Mouse (Mus musculus) forebrain, embryonic 15.5 days (tissue): ENCODE data around the gene Ctu2. TPM values are rescaled to one million over a fixed set of nuclear protein-coding genes. Genes with fewer than 3 reads are reported as not detected.

ENCODE experiments used
- ATAC-seq: fragments of 200-750 bp; cut with Nextera tagmentation; replicated peaks from 2 replicates; pipeline ENCODE4 v1.8.0; 2017; ENCODE audit warnings: mild to moderate bottlenecking, moderate TSS enrichment, moderate library complexity
- H3K27ac ChIP-seq: fragments of 300-500 bp; sonication (generic); replicated peaks from 2 replicates; pipeline ENCODE4 v1.5.1; 2015; ENCODE audit warnings: mild to moderate bottlenecking, inconsistent platforms
- H3K27me3 ChIP-seq: fragments of 300-500 bp; sonication (generic); 2 replicates; pipeline ENCODE4 v1.6.1; 2015; ENCODE audit warnings: inconsistent platforms
- H3K36me3 ChIP-seq: fragments of 300-500 bp; sonication (generic); 2 replicates; pipeline ENCODE4 v1.6.1; 2015; ENCODE audit warnings: mild to moderate bottlenecking, inconsistent platforms
- H3K4me1 ChIP-seq: fragments of 300-500 bp; sonication (generic); 2 replicates; pipeline ENCODE4 v1.6.1; 2015; ENCODE audit warnings: inconsistent platforms
- H3K4me2 ChIP-seq: fragments of 300-500 bp; sonication (generic); replicated peaks from 2 replicates; pipeline ENCODE4 v1.6.1; 2015; ENCODE audit warnings: mild to moderate bottlenecking, inconsistent platforms
- H3K4me3 ChIP-seq: fragments of 300-500 bp; sonication (generic); 2 replicates; pipeline ENCODE4 v1.5.1; 2015; ENCODE audit warnings: mild to moderate bottlenecking, inconsistent platforms
- H3K9ac ChIP-seq: fragments of 300-500 bp; sonication (generic); replicated peaks from 2 replicates; pipeline ENCODE4 v1.6.1; 2015; ENCODE audit warnings: mild to moderate bottlenecking, inconsistent platforms
- H3K9me3 ChIP-seq: fragments of 300-500 bp; sonication (generic); 2 replicates; pipeline ENCODE4 v1.6.1; 2016; ENCODE audit warnings: inconsistent platforms
- WGBS: fragments of 180-500 bp; shearing (Covaris S2); methylation state at CpG from one replicate; pipeline ENCODE4 v1.1.7; 2015; ENCODE audit warnings: mixed read lengths; 5-methylcytosine and 5-hydroxymethylcytosine counted together
- polyA plus RNA-seq: library from polyadenylated mRNA; unstranded; fragments of >200 nt; fragmentation: Nextera tagmentation; extraction: Ambion mirVana; gene quantifications from 2 replicates; pipeline ENCODE4 v1.2.1, GENCODE M21; 2015

The Ctu2 gene
- polyA plus RNA-seq: 79.0 and 84.4 TPM in 2 replicates

DNA sequence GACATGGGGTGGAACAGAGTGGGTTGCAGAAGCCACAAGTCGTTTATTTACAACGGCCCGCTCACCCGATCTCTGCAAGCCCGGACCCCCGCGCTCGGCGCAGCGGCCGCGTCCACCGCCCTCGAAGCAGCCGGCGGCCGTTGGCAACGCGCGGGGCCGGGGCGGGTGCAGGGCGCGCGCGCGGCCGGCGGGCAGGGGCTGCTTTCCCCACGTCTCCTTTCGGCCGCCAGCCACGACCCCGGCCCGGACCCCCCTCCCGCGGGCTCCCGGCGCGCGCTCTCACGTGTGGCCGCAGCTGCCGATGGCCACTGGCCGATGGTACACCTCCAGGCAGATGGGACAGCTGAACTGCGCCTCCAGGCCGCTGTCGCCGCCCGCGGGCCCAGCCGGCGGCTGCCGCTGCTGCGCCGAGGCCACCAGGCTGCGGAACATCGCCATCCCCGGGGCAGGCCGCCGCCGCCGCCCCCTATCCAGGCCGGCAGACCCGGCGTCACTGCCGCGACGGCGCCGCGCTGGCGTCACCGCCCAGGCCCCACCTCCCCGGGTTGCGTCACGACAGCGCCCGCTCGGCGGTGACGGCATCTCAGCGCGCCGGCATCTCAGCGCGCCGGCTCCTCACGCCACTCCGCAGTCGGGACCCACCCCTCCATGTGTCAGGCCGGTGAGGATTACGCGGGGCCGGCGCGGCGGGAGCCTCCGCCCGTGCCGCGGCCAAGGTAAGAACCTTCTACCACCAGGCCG is at the start of gene Ctu2, which contains the start of gene Rnf166:
TSS of gene Ctu2 (plus strand) at position 564 of the 741 bp plus-strand sequence.
TSS of gene Rnf166 (minus strand) at position 485 of the 741 bp plus-strand sequence.
- H3K27ac ChIP-seq: peak within 1 kb of the TSS; percentile 80
- no peaks in the 10 kb centered on the region for H3K9me3 ChIP-seq
- H3K9ac ChIP-seq: peak within 1 kb of the TSS; percentile 90
- peaks cover 25% of the 10 kb centered on the region for H3K36me3 ChIP-seq
- ATAC-seq: peak; percentile 94
- H3K4me2 ChIP-seq: peak within 1 kb of the TSS; percentile 86
- H3K4me1 ChIP-seq: peaks cover 23% of the 10 kb centered on the region
- H3K4me3 ChIP-seq: peak within 1 kb of the TSS; percentile 94
- H3K27me3 ChIP-seq: no peaks in the 10 kb centered on the region
- under 1% methylated on average over 93 of the region's 103 CpGs for WGBS

GRCm38 (mm10) chr8:122426145-122426544 is 49.8 kb upstream of the Ctu2 start:
- H3K27ac ChIP-seq: no peak overlapping the region
- WGBS: 83% methylated on average over 9 of the region's 9 CpGs
- no peak for ATAC-seq

GRCm38 (mm10) chr8:122427607-122428006 is 48.3 kb upstream of the Ctu2 start:
- Histone ChIP-seq H3K4me3 (no peak overlapping the region), H3K36me3 (no peaks in the 10 kb centered on the region), H3K9ac (no peak overlapping the region), H3K4me1 (peaks cover 6% of the 10 kb centered on the region), H3K9me3 (no peaks in the 10 kb centered on the region), H3K4me2 (no peak overlapping the region), H3K27me3 (no peaks in the 10 kb centered on the region), H3K27ac (no peak overlapping the region)
- WGBS: 89% methylated on average over 7 of the region's 7 CpGs
- ATAC-seq: no peak

More at GRCm38 (mm10) chr8:122426145-122426544, 49.8 kb upstream of the Ctu2 start:
- H3K4me3 ChIP-seq: no peak overlapping the region
- H3K4me1 ChIP-seq: no peaks in the 10 kb centered on the region
- no peak overlapping the region for H3K4me2 ChIP-seq
- no peaks in the 10 kb centered on the region for H3K27me3 ChIP-seq
- no peaks in the 10 kb centered on the region for H3K36me3 ChIP-seq
- no peak overlapping the region for H3K9ac ChIP-seq
- no peaks in the 10 kb centered on the region for H3K9me3 ChIP-seq

DNA sequence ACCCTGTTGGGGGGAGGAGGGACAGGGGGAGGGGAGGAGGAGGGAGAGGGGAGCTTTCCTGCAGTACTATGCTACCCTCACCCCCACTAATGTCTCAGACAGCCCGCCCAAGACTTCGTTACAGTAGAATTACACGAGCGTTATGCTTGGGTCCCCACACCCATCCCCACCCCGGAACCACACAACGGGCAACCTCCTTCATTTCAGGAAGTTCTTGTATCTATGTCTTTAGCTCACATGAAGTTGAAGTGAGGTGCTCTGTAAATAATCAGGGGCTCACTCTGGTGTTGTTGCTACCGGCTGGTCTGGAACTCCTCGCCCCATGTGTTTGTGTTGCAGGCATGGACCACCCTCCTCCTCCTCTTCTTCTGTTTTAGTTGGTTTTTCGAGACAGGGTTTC is 47.8 kb upstream of the Ctu2 start:
- no peak for ATAC-seq
- Histone ChIP-seq H3K4me1 (peaks cover 11% of the 10 kb centered on the region), H3K4me2 (no peak overlapping the region), H3K4me3 (no peak overlapping the region), H3K9me3 (no peaks in the 10 kb centered on the region), H3K9ac (no peak overlapping the region), H3K27me3 (no peaks in the 10 kb centered on the region), H3K36me3 (no peaks in the 10 kb centered on the region), H3K27ac (no peak overlapping the region)
- WGBS: 91% methylated on average over 9 of the region's 9 CpGs

DNA sequence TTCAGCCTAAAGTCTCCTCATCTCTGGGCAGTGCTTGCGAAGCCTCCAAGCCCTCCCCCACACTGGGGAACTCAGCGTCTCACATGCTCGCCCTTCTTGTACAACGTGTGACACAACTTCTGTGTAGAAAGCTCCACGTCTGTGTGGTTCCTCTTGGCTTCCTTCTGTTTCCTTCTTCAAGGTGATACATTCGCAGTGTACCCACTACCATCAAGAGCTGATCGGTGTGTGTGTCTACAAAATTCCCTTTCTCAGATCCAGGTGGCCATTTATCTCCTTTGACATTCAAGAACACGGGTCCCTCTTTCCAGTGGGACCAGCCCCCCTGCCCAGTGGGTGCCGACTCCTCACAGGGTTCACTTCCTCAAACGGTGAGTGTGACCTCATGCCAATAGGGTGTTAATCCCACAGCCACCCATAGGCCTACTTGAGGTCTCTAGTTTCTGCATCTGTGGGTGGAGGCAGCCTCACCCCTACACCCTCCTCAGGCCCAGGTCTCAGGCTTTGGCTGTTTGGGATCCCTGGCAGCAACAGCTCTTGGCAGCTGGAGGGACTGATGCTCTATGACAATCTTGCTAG is 45.8 kb upstream of the Ctu2 start:
- no peak overlapping the region for H3K9ac ChIP-seq
- WGBS: 86% methylated on average over 10 of the region's 10 CpGs
- no peak for ATAC-seq

GRCm38 (mm10) chr8:122430646-122431045 is 45.3 kb upstream of the Ctu2 start:
- WGBS: 85% methylated on average over 3 of the region's 3 CpGs
- Histone ChIP-seq H3K27me3 (no peaks in the 10 kb centered on the region), H3K36me3 (peaks cover 14% of the 10 kb centered on the region), H3K4me1 (peaks cover 11% of the 10 kb centered on the region), H3K4me3 (no peak overlapping the region), H3K27ac (no peak overlapping the region), H3K9ac (no peak overlapping the region), H3K4me2 (no peak overlapping the region), H3K9me3 (no peaks in the 10 kb centered on the region)
- ATAC-seq: no peak

More for the DNA sequence above, 45.8 kb upstream of the Ctu2 start:
- no peak overlapping the region for H3K27ac ChIP-seq
- peaks cover 9% of the 10 kb centered on the region for H3K36me3 ChIP-seq
- H3K27me3 ChIP-seq: no peaks in the 10 kb centered on the region
- no peak overlapping the region for H3K4me3 ChIP-seq
- peaks cover 11% of the 10 kb centered on the region for H3K4me1 ChIP-seq
- no peaks in the 10 kb centered on the region for H3K9me3 ChIP-seq
- H3K4me2 ChIP-seq: no peak overlapping the region

GRCm38 (mm10) chr8:122431694-122432442 is 44.1 kb upstream of the Ctu2 start:
- Histone ChIP-seq H3K36me3 (peaks cover 26% of the 10 kb centered on the region), H3K27ac (no peak overlapping the region), H3K9me3 (no peaks in the 10 kb centered on the region), H3K4me1 (peaks cover 11% of the 10 kb centered on the region), H3K4me2 (peak overlapping the region; percentile 57), H3K27me3 (no peaks in the 10 kb centered on the region), H3K4me3 (peak overlapping the region; percentile 35), H3K9ac (peak overlapping the region; percentile 18; the same call in 1 of the 2 replicates)
- 38% methylated on average over 18 of the region's 18 CpGs for WGBS
- ATAC-seq: no peak

GRCm38 (mm10) chr8:122432443-122433268 is 43.3 kb upstream of the Ctu2 start, which contains the start of gene Cyba:
Cyba (minus strand) TSS chr8:122432930.
- H3K4me3 ChIP-seq: peak within 1 kb of the TSS; percentile 35
- no peaks in the 10 kb centered on the region for H3K9me3 ChIP-seq
- peak; percentile 66 for ATAC-seq
- H3K27me3 ChIP-seq: no peaks in the 10 kb centered on the region
- peak within 1 kb of the TSS; percentile 18; the same call in 1 of the 2 replicates for H3K9ac ChIP-seq
- peaks cover 11% of the 10 kb centered on the region for H3K4me1 ChIP-seq
- WGBS: 6% methylated on average over 43 of the region's 45 CpGs
- H3K36me3 ChIP-seq: peaks cover 32% of the 10 kb centered on the region
- no peak within 1 kb of the TSS for H3K27ac ChIP-seq
- H3K4me2 ChIP-seq: peak within 1 kb of the TSS; percentile 57

DNA sequence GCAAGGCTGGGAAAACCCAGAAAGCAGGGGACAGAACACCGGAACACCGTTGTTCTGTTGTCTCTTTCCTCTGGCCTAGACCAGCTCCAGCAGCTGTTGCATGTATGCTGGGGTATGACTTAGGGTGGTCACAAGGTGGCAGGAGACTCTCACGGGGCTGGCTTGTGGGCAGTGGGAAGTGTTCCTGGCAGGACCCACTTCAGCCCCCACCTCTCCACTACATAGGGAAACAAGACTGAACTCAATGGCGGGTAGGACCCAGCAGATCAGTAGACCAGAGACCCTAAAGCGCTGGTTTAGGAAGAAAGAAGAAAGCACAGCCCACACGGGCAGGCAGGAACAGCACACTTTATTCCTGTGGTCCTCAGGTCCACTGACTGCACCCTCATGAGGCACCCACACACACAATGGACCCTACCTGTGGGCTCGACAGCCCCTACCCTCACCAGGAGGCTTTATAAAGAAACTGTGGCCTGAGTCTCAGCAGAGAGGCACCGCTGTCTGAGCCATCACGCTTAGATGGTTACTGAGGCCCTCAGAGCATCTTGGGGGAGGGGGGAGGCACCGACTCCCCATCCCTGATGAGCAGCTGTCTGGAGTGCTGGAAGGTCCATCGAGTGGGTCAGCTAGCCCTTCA is 42.6 kb upstream of the Ctu2 start:
- Histone ChIP-seq H3K27ac (no peak overlapping the region), H3K36me3 (peaks cover 34% of the 10 kb centered on the region), H3K4me1 (peaks cover 11% of the 10 kb centered on the region), H3K4me3 (no peak overlapping the region), H3K9ac (no peak overlapping the region), H3K4me2 (no peak overlapping the region), H3K27me3 (no peaks in the 10 kb centered on the region), H3K9me3 (no peaks in the 10 kb centered on the region)
- 66% methylated on average over 11 of the region's 11 CpGs for WGBS
- ATAC-seq: peak; percentile 32

DNA sequence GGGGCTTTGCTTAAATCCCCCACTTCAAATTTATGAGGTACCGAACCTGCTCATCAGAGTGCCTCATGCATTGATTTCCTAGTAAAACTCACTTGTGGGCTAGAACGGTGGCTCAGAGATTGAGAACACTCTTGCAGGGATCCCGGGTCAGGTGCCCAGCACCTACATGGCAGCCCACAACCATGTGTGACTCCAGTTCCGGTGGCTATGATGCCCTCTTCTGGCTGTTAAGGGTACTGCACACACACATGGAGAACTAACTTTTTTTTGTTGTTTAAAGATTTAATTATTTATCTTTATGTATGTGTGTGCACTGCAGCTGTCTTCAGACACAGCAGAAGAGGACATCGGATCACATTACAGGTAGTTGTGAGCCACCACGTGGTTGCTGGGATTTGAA is 40.6 kb upstream of the Ctu2 start:
- Histone ChIP-seq H3K27me3 (no peaks in the 10 kb centered on the region), H3K4me1 (peaks cover 11% of the 10 kb centered on the region), H3K4me2 (no peak overlapping the region), H3K27ac (no peak overlapping the region), H3K36me3 (peaks cover 38% of the 10 kb centered on the region), H3K9me3 (no peaks in the 10 kb centered on the region), H3K4me3 (no peak overlapping the region), H3K9ac (no peak overlapping the region)
- 89% methylated on average over 6 of the region's 6 CpGs for WGBS
- no peak for ATAC-seq

DNA sequence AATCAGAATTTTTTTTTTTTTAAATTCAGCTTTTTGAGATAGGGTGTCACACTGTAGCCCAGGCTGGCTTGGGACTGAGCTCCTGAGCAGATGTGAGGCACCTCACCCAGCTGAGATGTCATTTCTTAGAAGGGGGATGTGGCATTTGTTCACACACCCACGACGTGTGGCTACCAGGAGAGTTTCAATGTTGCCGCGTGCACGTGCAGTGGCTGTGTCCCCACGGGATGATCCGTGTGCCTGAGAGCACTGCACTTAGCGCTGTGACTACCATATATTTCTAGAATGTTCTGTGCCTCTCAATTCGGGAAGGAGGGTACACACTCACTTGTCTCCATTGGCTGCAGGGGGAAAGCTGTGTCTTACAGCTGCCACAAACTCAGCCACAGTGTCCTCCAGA is 39.8 kb upstream of the Ctu2 start:
- Histone ChIP-seq H3K4me3 (no peak overlapping the region), H3K27ac (no peak overlapping the region), H3K4me1 (peaks cover 11% of the 10 kb centered on the region), H3K36me3 (peaks cover 38% of the 10 kb centered on the region), H3K9ac (no peak overlapping the region), H3K4me2 (no peak overlapping the region), H3K9me3 (no peaks in the 10 kb centered on the region), H3K27me3 (no peaks in the 10 kb centered on the region)
- 96% methylated on average over 9 of the region's 9 CpGs for WGBS
- ATAC-seq: no peak
